Mouse (Mus musculus): ENCODE measurements around the gene Khdc3. TPM values are rescaled to one million over a fixed set of nuclear protein-coding genes. Genes with fewer than 3 reads are reported as not detected.

The Khdc3 gene
- 12.0 and 21.9 TPM in 2 replicates for total RNA-seq (2023)

DNA sequence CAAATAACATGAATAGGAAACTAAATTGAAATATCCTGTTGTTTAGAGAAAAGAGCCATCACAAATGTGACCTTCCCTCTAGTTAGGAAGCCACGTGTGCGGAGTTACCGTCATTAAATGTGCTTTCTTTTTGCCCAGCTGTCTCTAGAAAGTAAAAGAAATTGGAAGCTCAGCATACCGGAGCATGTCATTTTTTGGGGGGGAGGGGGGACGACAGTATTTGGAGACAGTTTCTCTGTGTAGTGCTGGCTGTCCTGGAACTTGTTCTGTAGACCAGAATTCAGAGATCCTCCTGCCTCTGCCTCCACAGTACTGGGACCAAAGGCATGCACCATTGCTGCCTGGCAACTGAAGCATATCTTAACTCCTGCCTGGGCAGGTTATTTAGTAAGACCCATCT is at the start of gene Khdc3:
Gene Khdc3 (plus strand): TSS at position 301 of the 400 bp plus-strand sequence.

DNA sequence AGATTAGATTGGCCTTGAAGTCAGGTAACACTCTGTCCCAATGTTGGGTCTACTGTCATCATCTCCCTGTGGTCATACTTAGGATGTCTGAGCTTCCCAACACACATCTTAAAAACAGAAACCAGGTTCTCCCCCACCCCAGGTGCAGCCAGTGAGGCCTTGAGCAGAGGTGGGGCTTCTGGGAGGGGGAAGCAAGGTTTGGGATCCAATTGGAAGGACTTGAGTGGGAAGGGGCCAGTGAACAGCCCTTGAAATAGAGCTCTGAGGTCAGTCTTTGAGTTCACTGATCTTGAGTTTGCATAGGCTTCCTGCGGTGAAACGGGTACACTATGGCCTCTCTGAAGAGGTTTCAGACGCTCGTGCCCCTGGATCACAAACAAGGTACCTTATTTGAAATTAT is 545 bp downstream of the Khdc3 start, which contains the start of gene Gm20509:
Gene Gm20509 (plus strand): TSS at position 290 of the 400 bp plus-strand sequence.

DNA sequence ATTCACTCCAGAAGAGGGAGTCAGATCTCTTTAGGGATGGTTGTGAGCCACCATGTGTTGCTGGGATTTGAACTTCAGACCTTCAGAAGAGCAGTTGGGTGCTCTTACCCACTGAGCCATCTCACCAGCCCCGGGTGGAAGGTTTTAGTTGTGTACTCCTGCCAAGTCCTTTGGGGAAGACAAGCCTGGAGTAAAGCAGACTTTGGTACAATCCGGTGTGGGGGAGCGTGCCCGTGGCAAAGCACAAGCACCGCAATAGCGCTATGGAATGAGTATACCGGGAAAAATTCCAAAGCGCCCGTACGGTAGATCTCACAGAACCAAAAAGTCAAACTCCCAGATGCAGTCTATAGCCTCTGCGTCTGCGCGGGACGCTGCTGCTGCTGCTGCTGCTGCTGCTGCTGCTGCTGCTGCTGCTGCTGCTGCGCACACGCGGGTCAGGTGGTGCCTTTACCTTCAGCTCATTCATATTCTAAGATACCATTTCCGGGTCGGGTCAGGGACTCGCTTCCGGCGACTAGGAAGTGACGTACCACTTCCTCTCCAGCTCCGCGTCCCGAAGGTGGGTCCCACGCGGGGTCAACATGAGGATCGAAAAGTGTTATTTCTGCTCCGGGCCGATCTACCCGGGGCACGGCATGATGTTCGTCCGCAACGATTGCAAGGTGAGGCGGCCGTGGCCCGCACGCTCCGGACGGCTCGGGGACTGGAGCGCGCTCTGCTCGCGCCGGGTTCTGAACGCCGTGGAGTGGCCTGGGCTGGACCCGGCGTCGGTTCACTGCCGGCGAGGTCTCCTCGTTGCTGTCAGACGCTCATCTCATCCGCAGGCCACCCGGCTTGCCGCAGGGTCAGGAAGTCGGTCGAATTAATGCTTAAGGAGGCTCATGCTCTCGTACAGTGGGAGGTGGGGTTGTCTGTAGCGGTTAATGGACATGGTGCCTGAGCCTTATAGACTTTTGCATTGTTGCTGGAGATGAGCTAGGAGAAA is 11.6 kb downstream of the Khdc3 start, which contains the start of gene Rsl24d1:
Gene Rsl24d1 (plus strand): TSS at position 508 of the 988 bp plus-strand sequence.

Other genes with a start within 250 kb of the Khdc3 start
- gene Pygo1, start 176.2 kb upstream of the Khdc3 start, total RNA-seq (2023) = not detected in 2 replicates
- gene Dyx1c1, start 143.1 kb upstream of the Khdc3 start, total RNA-seq (2023) = 0.57 TPM in 2 replicates
- gene Gm44503, start 143.0 kb upstream of the Khdc3 start, total RNA-seq (2023) = 0.11 TPM in 1 of 2 replicates, not detected in the other
- gene Ccpg1os, start 116.5 kb upstream of the Khdc3 start, total RNA-seq (2023) = 2.3 TPM in 2 replicates
- 405 and 465 TPM in 2 replicates for gene Ccpg1, start 116.4 kb upstream of the Khdc3 start, total RNA-seq (2023)
- 21.8 and 25.7 TPM in 2 replicates for gene Pigb, start 61.5 kb upstream of the Khdc3 start, total RNA-seq (2023)
- 206 and 212 TPM in 2 replicates for gene Rab27a, start 57.0 kb upstream of the Khdc3 start, total RNA-seq (2023)
- gene Gm20509, start 634 bp downstream of the Khdc3 start, total RNA-seq (2023) = not detected in 2 replicates
- gene Rsl24d1, start 11.6 kb downstream of the Khdc3 start, total RNA-seq (2023) = 33.9 and 43.0 TPM in 2 replicates